ENCODE assay signal across 9 mouse cellular contexts in genomic region chr19:47253053-47253628, GRCm38 (mm10).
DNase-seq lines count a peak whose midpoint lies in the region; ATAC-seq and TF ChIP-seq lines count a peak whose summit lies in the region.
"Had no signal": no experiment of that assay in that cellular context is flagged by ENCODE, and none has a peak within 500 bp of the region (broad histone marks: within the 10 kb centered on the region; RNA-seq: fewer than 3 reads in every experiment).

No protein-coding gene starts in this region.

- DNase-seq in kidney, postnatal 10 days = peak; percentile 48
- DNase-seq in kidney, adult 8-10 months = no peak
- DNase-seq in embryo, embryonic 11 days = peak; percentile 69
- DNase-seq in midbrain, postnatal 0 days (ENCODE audit: low spot score) = peak; percentile 58
- no peak for DNase-seq in cerebellum, adult 11 months
- no peak for DNase-seq in right cerebral cortex, adult 2 months (ENCODE audit: low spot score in 2 of 2)
- no peak for DNase-seq in heart, postnatal 36 days

- H3K27ac ChIP-seq in hindbrain, embryonic 15.5 days (replicated peaks) = no peak overlapping the region
- H3K27ac ChIP-seq in midbrain, postnatal 0 days (ENCODE audit: low read depth, low read length) = no peak overlapping the region

- H3K36me3 ChIP-seq in hindbrain, embryonic 15.5 days = no peaks in the 10 kb centered on the region
- H3K36me3 ChIP-seq in midbrain, postnatal 0 days (ENCODE audit: insufficient read depth, low read length) = peaks cover 6% of the 10 kb centered on the region; the same call in 1 of the 2 replicates

- H3K4me1 ChIP-seq in hindbrain, embryonic 15.5 days (replicated peaks) = peaks cover 9% of the 10 kb centered on the region
- no peaks in the 10 kb centered on the region for H3K4me1 ChIP-seq in midbrain, postnatal 0 days (ENCODE audit: insufficient read depth, low read length)

- TF ChIP-seq CTCF in midbrain, postnatal 0 days (IDR thresholded peaks at IDR 0.05) = 0 out of 2 replicates have a peak, but pooled peaks have one; percentile 11

- H3K9ac ChIP-seq in hindbrain, embryonic 15.5 days = no peak overlapping the region
- no peak overlapping the region for H3K9ac ChIP-seq in midbrain, postnatal 0 days (replicated peaks; ENCODE audit: low read length, poor library complexity, severe bottlenecking)

- peak overlapping the region; percentile 51 for H3K4me2 ChIP-seq in hindbrain, embryonic 15.5 days
- H3K4me2 ChIP-seq in midbrain, postnatal 0 days (ENCODE audit: low read depth, low read length, poor library complexity, severe bottlenecking) = peak overlapping the region; percentile 46

- H3K4me3 ChIP-seq in hindbrain, embryonic 15.5 days = peak overlapping the region; percentile 37
- peak overlapping the region; percentile 36 for H3K4me3 ChIP-seq in midbrain, postnatal 0 days (ENCODE audit: low read depth, low read length)
- H3K4me3 ChIP-seq: myocyte had no signal

- H3K27me3 ChIP-seq in hindbrain, embryonic 15.5 days = peaks cover 33% of the 10 kb centered on the region
- peaks cover 27% of the 10 kb centered on the region for H3K27me3 ChIP-seq in midbrain, postnatal 0 days (ENCODE audit: insufficient read depth, low read length)

- intact Hi-C loops in heart, postnatal 36 days (cut with DNase I) = no loop called here

- peak; percentile 55 for ATAC-seq in hindbrain, embryonic 15.5 days (ENCODE audit: low FRiP score, low read depth)
- ATAC-seq in midbrain, postnatal 0 days (ENCODE audit: low FRiP score) = peak; percentile 28; the same call in 1 of the 2 replicates

- 5% methylated on average over 90 of the region's 90 CpGs for WGBS in hindbrain, embryonic 15.5 days
- 6% methylated on average over 78 of the region's 90 CpGs for WGBS in midbrain, postnatal 0 days

- no peaks in the 10 kb centered on the region for H3K9me3 ChIP-seq in hindbrain, embryonic 15.5 days
- H3K9me3 ChIP-seq in midbrain, postnatal 0 days (ENCODE audit: low read length) = no peaks in the 10 kb centered on the region

Comparison
In these comparisons a context has a peak if more than half of its experiments do, and no peak if none do; other contexts are left out.
1. DNase-seq: peak in kidney, postnatal 10 days (single experiment), embryo, embryonic 11 days (single experiment) and midbrain, postnatal 0 days (single experiment); none in kidney, adult 8-10 months (0 of 2), cerebellum, adult 11 months (single experiment), right cerebral cortex, adult 2 months (0 of 2) and heart, postnatal 36 days (0 of 2).